Mouse (Mus musculus): ENCODE data around the gene Gm17409.

Gene Gm17409

GRCm38 (mm10) chr2:58469816-58470215 lies at the start of gene Gm17409:
Gene Gm17409, plus strand, starts transcription at chr2:58470116.
- DNase-seq = no peak

- DNase-seq = no peak
Measured at GRCm38 (mm10) chr2:58423319-58423718, 46.6 kb upstream of the Gm17409 start.

GRCm38 (mm10) chr2:58425436-58426004 lies 44.4 kb upstream of the Gm17409 start:
- no peak for DNase-seq

GRCm38 (mm10) chr2:58432211-58432610 lies 37.7 kb upstream of the Gm17409 start:
- no peak for DNase-seq

- no peak for DNase-seq
Measured at GRCm38 (mm10) chr2:58433317-58433716, 36.6 kb upstream of the Gm17409 start.

GRCm38 (mm10) chr2:58434438-58434837 lies 35.5 kb upstream of the Gm17409 start:
- DNase-seq = no peak

- no peak for DNase-seq
Measured at GRCm38 (mm10) chr2:58435507-58435906, 34.4 kb upstream of the Gm17409 start.

GRCm38 (mm10) chr2:58436911-58437310 lies 33.0 kb upstream of the Gm17409 start:
- no peak for DNase-seq

GRCm38 (mm10) chr2:58443163-58443562 lies 26.8 kb upstream of the Gm17409 start:
- no peak for DNase-seq

GRCm38 (mm10) chr2:58447001-58447400 lies 22.9 kb upstream of the Gm17409 start:
- no peak for DNase-seq

- DNase-seq = no peak
Measured at GRCm38 (mm10) chr2:58454095-58454865, 15.6 kb upstream of the Gm17409 start.

GRCm38 (mm10) chr2:58456843-58457487 lies 13.0 kb upstream of the Gm17409 start:
- DNase-seq = no peak

GRCm38 (mm10) chr2:58457488-58457865 lies 12.4 kb upstream of the Gm17409 start:
- DNase-seq = no peak

GRCm38 (mm10) chr2:58458820-58459371 lies 11.0 kb upstream of the Gm17409 start:
- DNase-seq = peak in 1 of 2 experiments; percentile 22

- no peak for DNase-seq
Measured at GRCm38 (mm10) chr2:58470290-58470689, 374 bp downstream of the Gm17409 start.

- no peak for DNase-seq
Measured at GRCm38 (mm10) chr2:58475578-58475977, 5.7 kb downstream of the Gm17409 start.

GRCm38 (mm10) chr2:58476956-58477715 lies 7.2 kb downstream of the Gm17409 start:
- peak; percentile 77 to 87 for DNase-seq

- DNase-seq = no peak
Measured at GRCm38 (mm10) chr2:58478144-58478543, 8.2 kb downstream of the Gm17409 start.

- no peak for DNase-seq
Measured at GRCm38 (mm10) chr2:58479536-58479935, 9.6 kb downstream of the Gm17409 start.

- DNase-seq = peak in 1 of 2 experiments; percentile 26
Measured at GRCm38 (mm10) chr2:58480764-58481163, 10.8 kb downstream of the Gm17409 start.

- DNase-seq = no peak
Measured at GRCm38 (mm10) chr2:58481450-58482100, 11.7 kb downstream of the Gm17409 start.

- no peak for DNase-seq
Measured at GRCm38 (mm10) chr2:58484284-58484965, 14.5 kb downstream of the Gm17409 start.
